Mouse (Mus musculus): ENCODE results near the gene Slc40a1.

GRCm38 (mm10) chr1:45923306-45923705 is 3.0 kb downstream of the Slc40a1 start:
- TF ChIP-seq EP300 (optimal IDR thresholded peaks at IDR 0.05) (no peak), CTCF (IDR thresholded peaks at IDR 0.05; ENCODE audit: low read depth) (no peak)
